34 mouse cellular contexts compared by ENCODE assay signal in genomic region chr4:59123557-59123956, GRCm38 (mm10). TPM values are rescaled to one million over a fixed set of nuclear protein-coding genes. Genes with fewer than 3 reads are reported as not detected.
DNase-seq lines count a peak whose midpoint lies in the region; ATAC-seq and TF ChIP-seq lines count a peak whose summit lies in the region.
"Had no signal": no experiment of that assay in that cellular context is flagged by ENCODE, and none has a peak within 500 bp of the region (broad histone marks: within the 10 kb centered on the region; RNA-seq: fewer than 3 reads in every experiment).

No protein-coding gene starts in this region.

- TF ChIP-seq CTCF in intestine, postnatal 0 days (IDR thresholded peaks at IDR 0.05; ENCODE audit: low read depth), result peak; percentile 14; the same call in 1 of the 2 replicates
- peak; percentile 28 for TF ChIP-seq CTCF in Patski (IDR thresholded peaks at IDR 0.05)

- ATAC-seq in intestine, postnatal 0 days, result no peak
- no peak for ATAC-seq in intestine, embryonic 15.5 days
- ATAC-seq in Patski, result no peak
- no peak for ATAC-seq in granulocyte monocyte progenitor cell, adult 5-6 weeks (replicated peaks; ENCODE audit: poor library complexity, severe bottlenecking)
- ATAC-seq: forebrain, embryonic 14.5 days; midbrain, embryonic 13.5 days had no signal

- H3K27ac ChIP-seq in intestine, postnatal 0 days (ENCODE audit: low read depth, low read length), result no peak overlapping the region
- H3K27ac ChIP-seq in intestine, embryonic 15.5 days, result no peak overlapping the region
- H3K27ac ChIP-seq: embryonic facial prominence, embryonic 15.5 days; heart, embryonic 15.5 days; hindbrain, embryonic 15.5 days; limb, embryonic 10.5 days; midbrain, embryonic 13.5 days had no signal

- no peaks in the 10 kb centered on the region for H3K9me3 ChIP-seq in intestine, postnatal 0 days (ENCODE audit: control insufficient read depth)
- H3K9me3 ChIP-seq in intestine, embryonic 15.5 days, result no peaks in the 10 kb centered on the region
- H3K9me3 ChIP-seq: embryonic facial prominence, embryonic 15.5 days; G1E; heart, embryonic 15.5 days; hindbrain, embryonic 15.5 days; limb, embryonic 10.5 days; megakaryocyte, embryonic 14.5 days; midbrain, embryonic 13.5 days had no signal

- no peaks in the 10 kb centered on the region for H3K4me1 ChIP-seq in intestine, postnatal 0 days (replicated peaks; ENCODE audit: control insufficient read depth, insufficient read depth, low read length)
- no peaks in the 10 kb centered on the region for H3K4me1 ChIP-seq in intestine, embryonic 15.5 days (replicated peaks)
- H3K4me1 ChIP-seq: embryonic facial prominence, embryonic 15.5 days; heart, embryonic 15.5 days; hindbrain, embryonic 15.5 days; limb, embryonic 10.5 days; megakaryocyte, embryonic 14.5 days; midbrain, embryonic 13.5 days had no signal

- H3K9ac ChIP-seq in intestine, postnatal 0 days (ENCODE audit: low read depth, low read length), result no peak overlapping the region
- H3K9ac ChIP-seq in intestine, embryonic 15.5 days, result no peak overlapping the region
- H3K9ac ChIP-seq: embryonic facial prominence, embryonic 15.5 days; heart, embryonic 15.5 days; hindbrain, embryonic 15.5 days; midbrain, embryonic 13.5 days had no signal

- CTCF ChIA-PET in Patski (lab: Charles Lee), result no interaction called here

- no peak overlapping the region for H3K4me2 ChIP-seq in intestine, postnatal 0 days (replicated peaks; ENCODE audit: low read depth)
- H3K4me2 ChIP-seq in intestine, embryonic 15.5 days (replicated peaks), result no peak overlapping the region
- H3K4me2 ChIP-seq: embryonic facial prominence, embryonic 15.5 days; heart, embryonic 15.5 days; hindbrain, embryonic 15.5 days; midbrain, embryonic 13.5 days had no signal

- no peak overlapping the region for H3K4me3 ChIP-seq in intestine, postnatal 0 days (ENCODE audit: low read depth, low read length)
- H3K4me3 ChIP-seq in intestine, embryonic 15.5 days (replicated peaks), result no peak overlapping the region
- H3K4me3 ChIP-seq: embryonic facial prominence, embryonic 15.5 days; heart, embryonic 15.5 days; hindbrain, embryonic 15.5 days; limb, embryonic 10.5 days; megakaryocyte, embryonic 14.5 days; midbrain, embryonic 13.5 days had no signal

- POLR2A ChIA-PET in Patski (lab: Charles Lee), result no interaction called here

- no peaks in the 10 kb centered on the region for H3K27me3 ChIP-seq in intestine, postnatal 0 days (replicated peaks; ENCODE audit: control insufficient read depth, insufficient read depth, low read length)
- H3K27me3 ChIP-seq in intestine, embryonic 15.5 days (replicated peaks), result no peaks in the 10 kb centered on the region
- H3K27me3 ChIP-seq in Patski, result no peaks in the 10 kb centered on the region
- H3K27me3 ChIP-seq: embryonic facial prominence, embryonic 15.5 days; heart, embryonic 15.5 days; hindbrain, embryonic 15.5 days; megakaryocyte, embryonic 14.5 days; midbrain, embryonic 13.5 days had no signal

- peak; percentile 4 for DNase-seq in lung, postnatal 25 days (ENCODE audit: low spot score)
- no peak for DNase-seq in lung, postnatal 14 days
- no peak for DNase-seq in Patski (ENCODE audit: low read depth, low spot score)
- DNase-seq in cerebellum, adult 11 months, result no peak
- DNase-seq: adrenal gland, postnatal 25 days; cerebellum, adult 9-11 months; gastrocnemius, postnatal 10 days; kidney, postnatal 4 days; liver; lung, adult 2 months; lung, postnatal 36 days; right cerebral cortex, postnatal 25 days; spleen, adult 18-20 months; thymus, postnatal 25 days had no signal

- in situ Hi-C loops in Patski (cut with MboI; ENCODE audit: low pct_unique_long_range_greater_than_20kb), result no loop called here

- no peaks in the 10 kb centered on the region for H3K36me3 ChIP-seq in intestine, postnatal 0 days (ENCODE audit: control insufficient read depth, insufficient read depth)
- no peaks in the 10 kb centered on the region for H3K36me3 ChIP-seq in intestine, embryonic 15.5 days
- H3K36me3 ChIP-seq: embryonic facial prominence, embryonic 15.5 days; G1E; heart, embryonic 15.5 days; hindbrain, embryonic 15.5 days; limb, embryonic 10.5 days; midbrain, embryonic 13.5 days had no signal

RNA-seq across cellular contexts. Expression of gene AI481877, which starts 15.2 kb away (rescaled TPM):
- not detected in 2 replicates for polyA plus RNA-seq in intestine, postnatal 0 days (2015; fragmentation: Nextera tagmentation; extraction: Ambion mirVana)
- not detected in 2 replicates for polyA plus RNA-seq in intestine, embryonic 15.5 days (2015; fragmentation: Nextera tagmentation; extraction: Ambion mirVana)
- 0.01 TPM for polyA plus RNA-seq in Patski (2021)
- total RNA-seq in granulocyte monocyte progenitor cell, adult 5-6 weeks (2014; fragmentation: Nextera tagmentation), result not detected in 2 replicates
- not detected in 2 replicates for total RNA-seq in granulocyte monocyte progenitor cell, adult 5-6 weeks (2017)
- total RNA-seq: common myeloid progenitor, adult 5-6 weeks; gastrocnemius, postnatal 10 days; heart, adult 8-10 months; hematopoietic stem cell, adult 5-6 weeks; layer of hippocampus, postnatal 10 days; monocyte, adult 5-6 weeks had no signal
- polyA plus RNA-seq: embryonic facial prominence, embryonic 15.5 days; forebrain, embryonic 14.5 days; frontal cortex, adult 2 months; G1E; heart, embryonic 15.5 days; hindbrain, embryonic 15.5 days; intestine, embryonic 14.5 days; kidney, embryonic 14.5 days; limb, embryonic 10.5 days; neural tube, embryonic 11.5 days had no signal
